Mouse (Mus musculus) retina, embryonic 14.5 days (tissue): ENCODE data around the gene Agbl3.

Experiments
- DNase-seq: peaks from one replicate; pipeline ENCODE4 v3.0.0-alpha.2; 2015; ENCODE audit warnings: low spot score

The Agbl3 gene

GRCm38 (mm10) chr6:34906661-34907060, 126.4 kb downstream of the Agbl3 start:
- DNase-seq = no peak

- no peak for DNase-seq
Measured at GRCm38 (mm10) chr6:34907121-34907614, 126.9 kb downstream of the Agbl3 start.

DNA sequence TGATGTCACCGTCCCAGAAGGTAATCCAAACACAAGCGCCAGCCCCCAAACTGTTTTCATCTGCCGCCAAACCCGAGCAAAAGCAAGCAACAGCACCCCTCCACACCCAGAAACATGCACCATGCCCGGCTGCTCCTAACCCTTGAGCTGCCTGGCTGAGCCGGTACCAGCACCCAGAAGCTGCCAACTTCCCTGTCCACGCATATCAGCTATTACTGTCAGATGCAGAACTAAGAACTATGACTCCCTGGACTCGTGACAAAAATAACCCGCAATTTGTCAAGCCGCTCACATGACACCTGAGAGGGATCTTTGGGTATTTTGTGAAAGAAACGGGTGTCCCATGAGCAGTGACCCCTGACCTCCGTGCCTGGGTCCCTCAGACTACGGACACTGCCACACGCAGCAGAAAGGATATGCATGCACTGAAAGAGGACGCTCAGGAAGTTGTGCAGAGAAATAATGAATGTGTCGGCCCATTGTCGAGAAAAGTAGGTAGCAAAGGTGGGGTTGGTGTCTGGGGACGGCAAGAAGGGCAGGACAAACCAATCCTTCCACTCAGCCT, 127.5 kb downstream of the Agbl3 start:
- no peak for DNase-seq
